Mouse (Mus musculus) lung, adult 18-20 months (tissue): ENCODE measurements around the gene Ier3.

ENCODE experiments used
- DNase-seq, 2 experiments: peaks; one replicate each; pipeline ENCODE4 v3.0.0; 2022; ENCODE audit warnings: mixed read lengths in 2 of 2

Gene Ier3

DNA sequence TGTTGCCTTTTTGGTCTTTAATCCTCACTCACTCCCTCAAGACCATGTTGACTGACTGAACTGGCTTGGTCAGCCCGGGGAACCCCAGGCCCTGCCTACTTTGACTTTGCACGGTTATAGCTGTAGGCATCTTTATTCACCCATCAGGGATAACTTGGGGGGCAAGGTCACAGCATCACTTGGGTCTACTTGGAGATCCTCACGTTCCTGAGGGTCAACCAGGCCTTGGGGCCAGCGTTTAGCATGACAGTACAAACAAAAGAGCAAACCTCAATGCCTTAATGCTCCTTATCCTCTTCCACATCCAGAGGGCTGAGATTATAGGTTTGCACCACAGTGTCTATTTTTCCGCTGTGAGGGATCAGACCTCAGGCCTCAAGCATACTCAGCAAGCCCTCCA is 9.2 kb upstream of the Ier3 start:
- DNase-seq = no peak

DNA sequence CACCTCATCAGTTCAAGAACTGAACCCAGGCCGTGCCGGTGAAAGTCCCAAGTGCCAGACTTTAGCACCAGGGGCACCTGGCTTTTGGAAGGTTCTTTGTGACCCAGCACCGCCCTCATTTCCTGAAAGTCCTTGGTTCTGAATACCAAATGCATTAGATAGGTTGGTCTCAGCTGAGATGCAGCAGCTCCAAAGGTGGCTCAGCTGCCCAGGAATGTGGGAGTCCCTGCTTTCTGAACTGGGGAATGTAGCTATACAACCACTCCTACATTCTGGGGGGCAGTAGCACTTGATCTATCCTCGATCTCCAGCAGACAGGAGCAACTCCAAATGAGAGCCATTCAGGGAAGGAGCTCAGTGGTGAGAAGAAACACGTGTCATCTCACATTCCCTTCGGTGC is 8.7 kb upstream of the Ier3 start:
- DNase-seq = peak in 1 of 2 experiments; percentile 46

GRCm38 (mm10) chr17:35813245-35813647 is 8.2 kb upstream of the Ier3 start:
- DNase-seq = peak; percentile 98 to 99

- DNase-seq = no peak
Observed at GRCm38 (mm10) chr17:35813653-35814052, 7.8 kb upstream of the Ier3 start.

- no peak for DNase-seq
Observed at GRCm38 (mm10) chr17:35814678-35815077, 6.8 kb upstream of the Ier3 start.

DNA sequence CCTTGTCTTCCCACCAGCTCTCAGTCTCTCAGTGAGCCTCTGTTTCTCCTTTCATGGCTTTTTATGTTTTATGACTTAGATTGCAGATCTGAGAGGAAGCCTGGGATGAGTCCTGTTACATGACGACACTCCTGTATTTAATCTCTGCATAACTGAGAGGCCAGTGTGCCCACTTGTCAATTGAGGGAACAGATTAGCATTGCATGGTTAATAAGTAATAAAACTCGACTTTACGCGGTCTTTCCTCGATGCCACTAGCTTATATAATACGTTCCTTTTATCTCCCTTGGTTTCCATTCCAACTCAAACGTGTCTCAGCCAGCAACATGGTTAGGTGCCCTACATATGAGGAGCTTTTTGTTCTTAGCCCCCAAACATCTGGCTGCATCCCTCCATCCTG is 5.6 kb upstream of the Ier3 start:
- no peak for DNase-seq

DNA sequence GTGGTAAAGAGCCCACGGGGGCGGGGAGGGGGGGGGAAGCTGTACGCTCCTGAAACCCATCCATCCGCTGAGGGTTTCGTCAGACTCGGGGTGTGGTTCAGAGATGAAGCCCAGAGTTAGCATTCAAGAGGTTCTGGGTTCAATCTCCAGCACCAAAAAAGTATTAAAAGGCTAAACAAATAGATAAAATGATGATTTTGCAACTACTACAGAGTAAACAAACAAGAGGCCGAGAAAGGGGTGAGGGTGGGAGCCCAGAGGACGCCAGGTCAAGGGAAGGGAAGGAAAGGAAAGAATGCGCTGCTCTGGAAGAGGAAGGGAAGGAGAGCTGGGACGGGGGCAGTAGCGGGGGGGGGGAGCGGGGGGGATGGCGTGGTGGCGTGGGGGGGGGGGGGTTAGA is 4.8 kb upstream of the Ier3 start:
- no peak for DNase-seq

- no peak for DNase-seq
Observed at GRCm38 (mm10) chr17:35817226-35817625, 4.3 kb upstream of the Ier3 start.

- no peak for DNase-seq
Observed at GRCm38 (mm10) chr17:35820111-35820510, 1.4 kb upstream of the Ier3 start.

DNA sequence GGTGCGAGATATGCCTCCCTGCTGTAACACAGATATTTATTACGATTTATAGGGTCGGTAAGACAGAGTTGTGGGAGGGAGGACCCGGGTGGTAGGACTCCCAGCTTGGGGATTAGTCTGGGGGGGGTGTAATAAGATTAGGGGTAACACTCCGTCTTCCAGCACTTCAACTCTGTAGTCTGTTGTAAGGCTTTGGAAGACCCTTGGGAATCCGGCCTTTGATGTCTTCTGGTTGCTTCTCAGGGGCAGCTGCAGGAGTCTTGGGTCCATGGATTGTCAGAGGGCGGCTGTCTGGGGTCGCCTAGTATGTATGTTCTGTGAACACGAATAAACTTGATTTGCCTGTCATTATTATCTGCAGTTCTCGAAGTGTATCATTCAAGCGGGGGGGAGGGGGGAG is 1.1 kb downstream of the Ier3 start:
- no peak for DNase-seq

GRCm38 (mm10) chr17:35822964-35823937 is 1.8 kb downstream of the Ier3 start, which contains the start of gene Flot1:
TSS of gene Flot1 (plus strand) at chr17:35823230.
- peak; percentile 91 to 94 for DNase-seq

DNA sequence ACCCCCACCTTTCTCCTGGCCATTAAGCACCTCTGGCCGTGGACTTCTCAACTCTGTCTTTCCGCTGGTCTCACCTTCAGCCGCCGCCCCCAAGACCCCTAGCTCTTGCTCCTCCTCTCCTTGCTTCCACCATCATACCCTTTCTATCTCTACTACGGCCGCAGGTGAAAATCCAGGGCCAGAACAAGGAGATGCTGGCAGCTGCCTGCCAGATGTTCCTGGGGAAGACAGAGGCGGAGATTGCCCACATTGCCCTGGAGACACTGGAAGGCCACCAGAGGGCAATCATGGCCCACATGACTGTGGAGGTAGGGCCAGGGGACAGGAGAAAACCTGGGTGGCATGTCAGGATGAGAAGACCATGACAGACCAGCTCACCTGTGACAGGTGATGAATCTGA is 2.9 kb downstream of the Ier3 start:
- no peak for DNase-seq

DNA sequence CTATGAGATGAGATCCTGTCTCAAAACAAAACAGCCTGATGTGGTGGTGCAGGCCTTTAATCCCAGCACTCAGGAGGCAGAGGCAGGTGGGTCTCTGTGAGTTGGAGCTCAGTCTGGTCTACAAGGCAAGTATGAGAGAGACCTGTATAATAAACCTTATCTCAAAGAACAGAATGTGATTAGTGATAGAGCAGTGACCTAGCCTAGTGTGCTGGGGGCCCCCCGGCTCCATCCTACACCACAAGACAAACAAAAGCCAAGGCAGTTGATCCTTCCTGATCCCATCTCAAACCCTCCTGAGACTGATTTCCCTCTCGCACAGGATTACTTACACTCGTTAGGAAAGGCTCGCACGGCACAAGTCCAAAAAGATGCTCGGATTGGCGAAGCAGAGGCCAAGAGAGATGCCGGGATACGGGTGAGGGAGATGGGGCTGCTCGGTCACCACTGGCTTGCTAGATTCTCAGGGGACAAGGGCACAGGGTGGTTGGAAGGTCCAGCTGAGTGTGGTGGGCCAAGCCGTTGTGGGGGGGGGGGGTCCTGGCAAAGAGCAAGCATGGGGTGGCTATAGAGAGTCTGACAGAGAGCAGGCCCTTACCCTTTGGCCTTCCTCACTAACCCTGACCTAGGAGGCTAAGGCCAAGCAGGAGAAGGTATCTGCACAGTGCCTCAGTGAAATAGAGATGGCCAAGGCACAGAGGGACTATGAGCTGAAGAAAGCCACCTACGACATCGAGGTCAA is 3.8 kb downstream of the Ier3 start:
- no peak for DNase-seq

- DNase-seq = peak; percentile 87 to 89
Observed at GRCm38 (mm10) chr17:35829737-35830136, 8.3 kb downstream of the Ier3 start.

DNA sequence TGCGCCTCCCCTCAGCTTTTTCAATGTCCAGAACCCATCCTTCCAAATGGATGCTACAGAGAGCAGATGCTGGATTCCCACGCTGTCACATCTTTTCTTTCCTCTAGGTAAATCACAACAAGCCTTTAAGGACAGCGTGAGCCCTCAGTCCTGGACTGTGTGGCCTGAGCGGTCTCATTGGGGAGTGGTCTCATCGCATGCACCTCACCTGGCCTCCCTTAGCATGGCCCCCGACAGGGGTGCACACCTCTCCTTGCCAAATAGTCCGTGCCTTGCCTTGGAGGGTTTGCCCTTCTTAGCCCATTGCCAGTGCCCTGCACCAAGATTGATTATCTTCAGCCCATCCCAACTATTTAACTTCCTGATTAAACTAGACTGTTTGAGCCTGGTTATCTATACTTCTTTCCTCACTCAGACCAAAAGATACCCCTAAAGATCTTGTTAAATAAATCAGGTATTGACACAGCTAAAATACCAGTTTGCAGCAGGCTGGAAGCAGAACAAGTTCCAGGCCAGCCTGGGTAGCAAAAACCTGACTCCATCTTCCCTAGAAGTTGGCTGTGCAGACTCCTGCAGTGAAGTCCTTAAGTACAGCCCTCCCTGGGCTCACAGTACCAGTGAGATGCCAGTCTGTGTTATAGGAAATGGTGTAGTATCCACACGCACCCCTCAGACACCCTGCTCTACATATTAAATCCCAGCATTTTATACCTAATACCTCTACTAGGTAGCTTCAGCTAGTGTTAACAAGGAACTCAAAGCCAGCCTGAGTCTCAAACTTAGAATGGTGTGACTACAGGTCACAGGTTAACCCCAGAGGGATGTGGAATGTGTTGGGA is 11.1 kb downstream of the Ier3 start:
- no peak for DNase-seq

DNA sequence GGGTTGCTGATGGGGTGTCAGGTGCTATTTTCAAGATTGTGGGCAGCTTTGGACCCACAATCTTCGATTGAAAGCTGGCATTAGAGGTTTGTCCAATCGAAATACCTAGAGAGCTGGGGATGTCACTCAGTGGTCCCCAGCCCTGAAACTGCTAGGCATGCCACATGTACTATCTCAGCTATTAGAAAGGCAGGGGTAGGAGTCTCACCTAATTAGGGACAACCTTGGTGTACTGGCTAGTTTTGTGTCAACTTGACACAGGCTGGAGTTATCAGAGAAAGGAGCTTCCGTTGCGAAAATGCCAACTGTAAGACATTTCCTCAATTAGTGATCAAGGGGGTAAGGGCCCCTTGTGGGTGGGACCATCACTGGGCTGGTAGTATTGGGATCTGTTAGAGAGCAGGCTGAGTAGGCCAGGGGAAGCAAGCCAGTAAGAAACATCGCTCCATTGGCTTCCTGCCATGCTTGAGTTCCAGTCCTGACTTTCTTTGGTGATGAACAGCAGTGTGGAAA is 11.8 kb downstream of the Ier3 start:
- DNase-seq = no peak

DNA sequence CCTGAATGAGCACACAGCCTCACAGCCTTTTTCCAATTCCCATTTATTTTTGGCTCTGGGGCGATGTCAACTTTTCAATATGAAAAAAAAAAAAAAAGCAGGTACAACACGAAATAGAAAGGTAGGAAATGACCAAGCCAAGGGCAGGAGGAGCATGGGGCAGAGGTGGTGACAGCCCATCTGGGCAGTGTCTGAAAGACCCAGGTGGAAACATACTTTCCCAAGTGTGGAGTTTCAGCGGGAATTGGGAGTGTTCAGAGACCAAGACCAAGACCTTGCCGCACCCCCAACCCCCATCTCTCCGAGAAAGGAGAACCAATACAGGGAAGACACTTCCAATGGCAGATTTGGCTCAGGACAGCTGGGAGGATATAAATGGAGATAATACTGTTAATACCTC is 12.4 kb downstream of the Ier3 start:
- no peak for DNase-seq

GRCm38 (mm10) chr17:35834696-35835422 is 13.4 kb downstream of the Ier3 start:
- no peak for DNase-seq

GRCm38 (mm10) chr17:35835424-35836140 is 14.1 kb downstream of the Ier3 start:
- no peak for DNase-seq

DNA sequence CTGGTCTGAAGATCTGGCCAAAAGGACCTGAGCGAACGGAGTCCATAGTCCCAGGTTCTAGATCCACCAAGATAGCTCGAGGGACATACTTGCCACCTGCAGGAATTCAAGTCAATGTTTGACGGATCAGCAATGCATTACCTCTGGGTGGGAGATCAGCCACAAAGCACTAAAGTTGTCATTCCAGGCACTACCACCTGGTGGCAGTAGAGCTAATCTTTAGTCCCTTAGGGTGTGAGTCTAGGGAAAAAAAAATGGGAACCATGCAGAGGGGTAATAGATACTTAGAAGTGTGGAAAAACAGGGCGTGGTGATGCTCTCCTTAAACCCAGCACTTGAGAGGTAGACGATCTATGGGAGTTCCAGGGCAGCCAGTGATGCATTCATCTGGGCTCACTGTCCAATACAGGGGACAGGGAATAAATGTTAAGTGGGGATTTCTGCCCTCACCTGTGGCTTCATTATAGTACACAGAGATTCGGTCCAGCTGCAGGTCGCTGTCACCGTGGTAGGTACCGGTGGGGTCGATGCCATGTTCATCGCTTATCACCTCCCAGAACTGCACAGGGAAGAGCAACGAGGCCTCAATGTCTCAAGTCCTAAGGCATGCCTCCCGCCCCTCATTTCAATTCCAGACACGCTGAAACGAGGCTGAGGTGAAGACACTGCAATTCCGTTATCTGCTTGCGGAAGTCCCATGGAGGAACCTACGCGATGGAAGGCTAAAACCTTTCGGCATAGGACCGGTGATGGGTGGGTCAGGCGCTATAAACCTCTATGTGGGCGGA is 14.9 kb downstream of the Ier3 start:
- peak; percentile 80 to 87 for DNase-seq
